Mouse (Mus musculus): ENCODE results near the gene Bsg.

Bsg gene

GRCm38 (mm10) chr10:79682551-79682915 is 21.8 kb upstream of the Bsg start:
- in situ Hi-C loops (cut with MboI, MseI): loop anchor here (5.0 to 25.0 kb wide), 2 partner anchors 100 to 1095 kb away; partner anchors contain the start of gene Syde1

- in situ Hi-C loops (cut with MboI, MseI): loop anchor here (5.0 to 25.0 kb wide), 2 partner anchors 99 to 1096 kb away; partner anchors contain the start of gene Syde1
Observed at GRCm38 (mm10) chr10:79682916-79683582, 21.2 kb upstream of the Bsg start.

DNA sequence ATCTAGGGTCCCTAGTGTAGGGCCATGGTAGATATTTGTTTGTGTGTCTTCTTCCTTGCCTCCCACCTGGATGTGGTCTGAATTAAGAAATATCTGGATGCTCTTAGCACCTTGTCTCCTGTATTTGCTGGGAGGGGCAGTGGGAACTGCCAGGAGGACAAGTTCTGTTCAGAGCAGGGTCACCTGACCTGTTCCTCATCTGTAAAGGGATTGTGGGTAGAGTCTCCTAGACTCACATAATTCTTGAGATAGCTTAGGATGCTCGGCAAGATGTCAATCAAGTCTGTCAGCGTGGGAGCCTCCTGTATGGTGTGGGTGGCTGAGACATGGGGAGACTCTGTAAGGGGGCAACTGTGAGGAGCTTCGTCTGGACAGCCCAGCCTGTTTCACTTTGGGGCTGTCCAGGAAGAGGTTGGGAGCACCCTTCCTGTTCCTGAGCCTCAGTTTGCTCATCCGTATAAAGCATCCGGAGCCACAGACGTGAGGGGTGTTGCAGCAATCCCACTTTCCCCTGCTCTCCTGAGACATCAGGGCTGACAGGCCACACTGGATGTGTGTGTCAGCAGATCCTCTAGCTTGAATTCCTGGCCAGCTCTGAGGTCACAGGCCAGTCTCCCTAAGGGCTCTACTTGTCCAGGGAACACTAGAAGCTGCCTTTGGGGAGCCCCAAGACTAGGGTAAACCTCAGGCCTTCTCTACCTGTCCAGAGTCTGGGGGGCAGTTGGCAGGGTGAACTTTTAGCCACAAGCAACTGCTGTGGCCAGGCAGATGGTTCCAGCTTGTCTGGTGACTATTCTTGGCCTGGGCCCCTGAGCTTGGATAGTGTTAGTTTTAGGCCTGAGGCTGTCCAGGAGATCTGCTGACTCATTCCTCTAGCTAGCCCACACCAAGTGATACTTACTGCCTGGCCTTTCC is 20.3 kb upstream of the Bsg start:
- in situ Hi-C loops (cut with MboI, MseI): loop anchor here (5.0 to 25.0 kb wide), 2 partner anchors 98 to 1097 kb away; partner anchors contain the start of gene Syde1

- in situ Hi-C loops (cut with MboI, MseI): loop anchor here (5.0 to 25.0 kb wide), 2 partner anchors 97 to 1098 kb away; partner anchors contain the start of gene Syde1
Observed at GRCm38 (mm10) chr10:79684770-79685600, 19.3 kb upstream of the Bsg start.

- in situ Hi-C loops (cut with MboI, MseI): loop anchor here (25.0 kb wide), 1 partner anchor 1099 kb away; the partner anchor contains the start of gene Syde1
Observed at GRCm38 (mm10) chr10:79686219-79686618, 18.1 kb upstream of the Bsg start.

DNA sequence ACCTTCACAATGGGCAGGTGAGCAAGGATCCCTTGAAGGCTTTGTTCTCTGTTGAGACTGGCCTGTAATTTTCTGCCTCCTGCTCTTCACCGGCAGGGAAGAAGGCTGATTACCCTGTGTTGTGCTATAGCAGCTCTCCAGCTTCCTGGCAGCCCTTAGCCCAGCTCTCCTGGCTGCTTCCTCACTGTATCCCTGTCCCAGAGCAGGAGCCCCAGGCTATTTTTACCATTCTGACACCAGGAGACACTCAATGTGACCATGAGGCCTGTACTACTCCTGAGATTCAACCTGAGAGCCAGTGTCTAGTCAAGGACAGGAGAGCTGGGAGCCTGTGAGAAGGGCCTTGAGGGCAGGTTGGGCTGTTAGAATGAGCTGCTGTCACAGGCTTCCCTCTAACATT is 17.6 kb upstream of the Bsg start:
- in situ Hi-C loops (cut with MboI, MseI): loop anchor here (25.0 kb wide), 1 partner anchor 1099 kb away; the partner anchor contains the start of gene Syde1

DNA sequence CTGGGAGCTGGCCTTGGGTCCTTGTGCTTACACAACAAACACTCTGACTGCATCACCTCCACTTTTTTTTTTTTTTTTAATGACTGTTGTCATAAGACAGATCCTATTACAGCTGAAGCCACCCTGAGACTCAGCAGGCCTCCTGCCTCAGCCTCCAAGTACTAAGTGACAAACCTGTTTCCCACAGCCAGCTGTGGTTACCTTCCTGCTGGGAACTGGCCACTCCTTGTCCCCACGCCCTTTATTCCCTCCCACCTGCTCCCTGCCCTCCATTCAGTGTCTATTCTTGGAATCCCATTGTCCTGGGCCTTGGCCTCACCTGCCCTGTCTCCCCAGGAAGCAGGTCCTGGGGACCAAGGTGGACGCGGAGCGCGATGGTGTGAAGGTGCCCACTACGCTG is 16.8 kb upstream of the Bsg start:
- in situ Hi-C loops (cut with MboI, MseI): loop anchor here (25.0 kb wide), 1 partner anchor 1100 kb away; the partner anchor contains the start of gene Syde1

- in situ Hi-C loops (cut with MboI, MseI): loop anchor here (25.0 kb wide), 1 partner anchor 1101 kb away; the partner anchor contains the start of gene Syde1
Observed at GRCm38 (mm10) chr10:79688720-79689119, 15.6 kb upstream of the Bsg start, which contains the start of gene Gzmm. Gene Gzmm (plus strand): TSS chr10:79689020.

- in situ Hi-C loops (cut with MboI, MseI): loop anchor here (25.0 kb wide), 1 partner anchor 1102 kb away; the partner anchor contains the start of gene Syde1
Observed at GRCm38 (mm10) chr10:79689178-79689577, 15.1 kb upstream of the Bsg start.

DNA sequence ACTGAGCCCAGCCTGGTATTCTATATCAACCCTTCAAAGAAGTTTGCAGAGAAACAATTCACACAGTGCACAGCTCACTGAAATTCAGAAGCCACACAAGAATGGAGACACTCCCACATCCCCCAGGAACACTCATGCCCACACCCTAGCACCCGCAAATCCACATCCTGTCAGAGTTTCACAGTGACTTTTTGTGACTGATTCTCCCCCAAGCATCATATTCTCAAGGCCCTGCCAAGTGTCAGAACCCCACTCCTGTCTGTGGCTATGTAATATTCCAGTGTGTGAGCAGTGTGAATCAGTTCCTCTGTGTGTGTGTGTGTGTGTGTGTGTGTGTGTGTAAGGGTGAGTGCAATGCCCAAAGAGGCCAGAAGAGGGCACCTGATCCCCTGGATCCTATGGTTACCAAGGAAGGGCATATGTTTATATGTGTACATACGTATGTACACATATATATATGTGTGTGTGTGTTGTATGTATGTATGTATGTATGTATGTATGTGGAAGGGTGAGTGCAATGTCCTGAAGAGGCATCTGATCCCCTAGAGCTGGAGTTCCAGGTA is 12.2 kb upstream of the Bsg start:
- in situ Hi-C loops (cut with MboI, MseI): loop anchor here (25.0 kb wide), 1 partner anchor 1105 kb away; the partner anchor contains the start of gene Syde1

- in situ Hi-C loops (cut with MboI, MseI): loop anchor here (25.0 kb wide), 1 partner anchor 1106 kb away; the partner anchor contains the start of gene Syde1
Observed at GRCm38 (mm10) chr10:79693580-79694378, 10.5 kb upstream of the Bsg start.

DNA sequence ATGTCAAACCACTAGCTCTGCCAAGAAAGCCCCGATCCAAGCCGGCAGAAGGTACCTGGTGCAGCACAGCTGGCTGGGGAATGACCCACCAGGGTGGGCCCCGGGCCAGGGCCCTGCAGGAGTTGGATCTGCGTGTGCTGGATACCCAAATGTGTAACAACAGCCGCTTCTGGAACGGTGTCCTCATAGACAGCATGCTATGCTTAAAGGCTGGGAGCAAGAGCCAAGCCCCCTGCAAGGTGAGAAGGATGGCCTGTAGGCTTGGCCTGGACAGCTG is 10.0 kb upstream of the Bsg start:
- in situ Hi-C loops (cut with MboI, MseI): loop anchor here (25.0 kb wide), 1 partner anchor 1107 kb away; the partner anchor contains the start of gene Syde1

- in situ Hi-C loops (cut with MboI, MseI): loop anchor here (25.0 kb wide), 1 partner anchor 1108 kb away; the partner anchor contains the start of gene Syde1
Observed at GRCm38 (mm10) chr10:79695231-79696128, 8.8 kb upstream of the Bsg start.

DNA sequence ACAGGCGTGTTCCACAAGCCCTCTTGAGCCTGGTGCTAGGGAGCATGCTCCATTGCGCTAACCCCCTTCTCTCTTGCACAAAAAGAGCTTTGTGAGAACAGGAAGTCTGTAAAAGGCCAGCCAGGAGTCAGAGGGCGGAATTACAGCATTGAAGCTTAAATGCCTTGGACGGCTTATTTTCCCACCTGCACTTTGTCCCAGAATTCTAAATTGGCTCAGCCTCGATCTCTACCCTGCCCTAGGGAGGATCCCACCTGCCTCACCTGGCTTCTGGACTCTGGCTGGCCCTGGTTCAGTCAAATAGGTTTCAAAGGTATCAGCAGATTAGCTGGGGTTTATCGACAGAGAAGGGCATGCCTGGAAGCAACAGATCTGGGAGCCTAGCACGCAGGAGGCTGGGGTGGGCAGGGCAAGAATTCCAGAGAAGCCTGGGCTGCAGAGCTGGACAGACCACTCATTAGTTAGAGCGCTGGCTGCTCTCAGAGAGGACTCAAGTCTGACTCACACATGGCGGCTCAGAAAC is 8.1 kb upstream of the Bsg start:
- in situ Hi-C loops (cut with MboI, MseI): loop anchor here (25.0 kb wide), 1 partner anchor 1109 kb away; the partner anchor contains the start of gene Syde1

DNA sequence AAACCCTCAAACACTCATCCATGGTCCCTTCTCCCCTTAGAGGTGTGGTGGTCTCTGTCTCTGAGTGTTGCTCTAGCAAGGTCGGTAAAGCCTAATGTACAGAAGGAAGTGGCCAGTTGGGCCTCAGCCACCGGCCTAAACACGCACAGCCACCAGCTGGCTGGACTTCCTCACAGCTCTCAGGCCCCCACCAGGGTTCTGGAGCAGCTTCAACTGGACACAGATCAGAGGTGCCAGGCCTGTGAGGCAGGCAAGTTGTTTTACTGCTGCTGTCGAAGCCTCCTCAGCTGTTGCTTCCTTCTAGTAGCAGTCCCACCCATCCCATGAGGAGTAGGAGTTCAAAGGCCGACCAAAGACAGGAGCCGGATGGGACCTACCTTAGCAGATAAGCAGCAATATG is 6.4 kb upstream of the Bsg start:
- in situ Hi-C loops (cut with MboI, MseI): loop anchor here (25.0 kb wide), 1 partner anchor 1111 kb away; the partner anchor contains the start of gene Syde1

DNA sequence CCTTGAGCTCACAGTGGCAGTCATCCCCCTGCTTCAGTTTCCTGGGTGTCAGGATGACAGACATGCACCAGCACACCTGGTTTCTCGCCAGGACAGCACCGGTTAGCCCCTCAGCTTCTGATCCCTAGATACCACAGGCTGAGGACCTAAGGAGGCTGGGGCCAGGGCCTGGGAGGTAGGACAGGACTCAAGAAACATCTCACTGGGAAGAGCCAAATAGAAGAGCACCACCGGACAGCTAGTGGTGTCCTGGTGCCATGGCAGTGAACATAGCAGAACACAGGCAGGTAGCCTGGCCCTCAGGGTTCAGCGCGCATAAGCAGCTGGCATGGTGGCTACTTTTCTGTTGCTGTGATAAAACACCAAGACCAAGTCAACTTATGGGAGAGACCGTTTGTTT is 5.8 kb upstream of the Bsg start:
- in situ Hi-C loops (cut with MboI, MseI): loop anchor here (25.0 kb wide), 1 partner anchor 1111 kb away; the partner anchor contains the start of gene Syde1

DNA sequence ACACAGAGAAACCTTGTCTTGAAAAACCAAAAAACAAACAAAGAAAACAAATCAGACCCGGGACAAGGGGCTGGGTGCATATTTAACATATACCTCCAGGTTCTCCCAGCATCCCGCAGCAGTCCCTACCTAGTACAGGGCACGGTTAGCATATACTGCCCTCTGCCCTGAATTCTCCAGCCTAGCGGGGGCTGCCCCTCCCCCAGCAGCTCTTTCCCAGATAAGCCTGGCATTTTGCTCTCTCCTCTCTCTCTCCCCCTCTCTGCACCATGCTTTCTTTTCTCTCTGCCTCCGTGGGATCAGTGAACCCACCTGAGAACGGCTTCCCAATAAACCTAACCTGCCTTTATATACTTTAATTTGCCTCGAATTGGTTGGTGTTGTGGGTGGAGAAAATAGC is 3.6 kb upstream of the Bsg start:
- in situ Hi-C loops (cut with MboI, MseI): no loop called here

DNA sequence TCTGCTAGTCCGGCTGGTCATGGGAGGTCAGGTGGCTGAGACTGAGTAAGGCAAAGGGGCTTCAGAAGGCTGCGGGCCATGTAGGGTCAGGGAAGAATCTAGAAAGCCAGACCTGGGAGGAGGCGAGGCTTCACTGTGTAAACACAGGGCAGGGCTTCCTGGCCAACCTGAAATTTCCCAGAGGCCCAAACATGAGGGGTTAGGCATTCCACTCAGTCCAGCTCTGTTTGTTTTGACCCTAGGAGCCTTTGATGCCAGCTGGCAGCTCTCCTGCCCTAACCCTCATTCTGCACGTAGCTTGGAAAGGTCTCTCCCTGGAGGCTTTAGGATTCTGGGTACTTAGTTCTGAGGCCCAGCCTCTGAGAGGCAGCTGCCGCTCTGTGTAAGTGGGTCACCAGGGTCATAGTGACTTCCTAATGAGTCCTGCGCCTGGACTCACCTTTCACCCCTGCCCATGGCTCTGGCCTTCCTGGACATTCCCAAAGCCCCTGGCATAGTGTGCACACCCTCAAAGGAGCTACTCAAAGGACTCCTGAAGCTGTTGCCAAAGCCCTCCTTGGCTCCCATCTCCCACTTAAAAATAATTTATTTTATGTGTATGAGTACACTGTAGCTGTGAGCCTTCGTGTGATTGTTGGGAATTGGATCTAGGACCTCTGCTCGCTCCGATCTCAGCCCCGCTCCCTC is 2.7 kb upstream of the Bsg start:
- in situ Hi-C loops (cut with MboI, MseI): no loop called here
